ENCODE assay signal across 8 mouse cellular contexts in the genomic region with DNA sequence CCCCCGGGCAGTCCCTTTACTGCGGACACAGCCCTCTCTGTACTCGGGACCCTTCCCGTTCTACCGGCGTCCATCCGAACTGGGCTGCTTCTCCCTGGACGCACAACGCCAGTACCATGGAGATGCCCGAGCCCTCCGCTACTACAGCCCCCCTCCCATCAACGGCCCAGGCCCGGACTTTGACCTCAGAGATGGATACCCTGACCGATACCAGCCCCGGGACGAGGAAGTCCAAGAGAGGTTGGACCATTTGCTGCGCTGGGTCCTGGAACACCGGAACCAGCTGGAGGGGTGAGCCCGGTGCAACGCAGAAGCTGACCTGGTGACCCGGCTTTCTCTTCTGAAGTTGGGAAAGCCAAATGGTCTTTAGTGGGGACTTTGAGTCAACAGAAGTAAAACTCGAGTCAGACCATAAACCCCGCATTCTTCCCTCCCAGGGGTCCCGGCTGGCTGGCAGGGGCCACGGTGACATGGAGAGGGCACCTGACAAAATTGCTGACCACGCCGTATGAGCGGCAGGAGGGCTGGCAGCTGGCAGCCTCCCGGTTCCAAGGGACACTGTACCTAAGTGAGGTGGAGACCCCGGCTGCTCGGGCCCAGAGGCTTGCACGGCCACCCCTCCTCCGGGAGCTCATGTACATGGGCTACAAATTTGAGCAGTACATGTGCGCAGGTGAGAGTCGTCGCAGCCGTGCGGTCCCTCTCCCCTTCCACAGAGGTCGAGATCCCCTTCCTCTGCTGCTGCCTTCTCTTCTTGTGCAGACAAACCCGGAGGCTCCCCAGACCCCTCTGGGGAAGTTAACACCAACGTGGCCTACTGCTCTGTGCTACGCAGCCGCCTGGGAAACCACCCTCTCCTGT. TPM values are rescaled to one million over a fixed set of nuclear protein-coding genes. Genes with fewer than 3 reads are reported as not detected.
A peak's percentile ranks its signal among the peaks of the same experiment; 100 is the strongest.
DNase-seq lines count a peak whose midpoint lies in the region; ATAC-seq and TF ChIP-seq lines count a peak whose summit lies in the region.

No protein-coding gene starts in this region.

- H3K27ac ChIP-seq in bone marrow, adult 2 months (ENCODE audit: control insufficient read depth, insufficient read depth, low read depth, low read length, poor library complexity): peak overlapping the region; percentile 82
- H3K27ac ChIP-seq in heart, embryonic 14.5 days (replicated peaks in 1 of 2; ENCODE audit: control insufficient read depth in 1 of 2, insufficient read depth in 1 of 2, low read depth in 2 of 2, low read length in 2 of 2): peak overlapping the region; percentile 61 to 79; a peak in 3 of 4 replicates
- 0 out of 2 replicates have a peak overlapping the region, but pooled peaks have one; percentile 45 for H3K27ac ChIP-seq in limb, embryonic 11.5 days (replicated peaks; ENCODE audit: low read depth, low read length)
- H3K27ac ChIP-seq in neural tube, embryonic 13.5 days (replicated peaks): peak overlapping the region; percentile 82

- H3K4me3 ChIP-seq in bone marrow, adult 2 months (replicated peaks; ENCODE audit: control insufficient read depth, low read depth, low read length): peak overlapping the region; percentile 88
- peak overlapping the region; percentile 87 to 97 for H3K4me3 ChIP-seq in heart, embryonic 14.5 days (ENCODE audit: control insufficient read depth in 1 of 2, insufficient read depth in 1 of 2, low read depth in 1 of 2, low read length in 2 of 2)
- peak overlapping the region; percentile 53 for H3K4me3 ChIP-seq in limb, embryonic 11.5 days (ENCODE audit: low read depth, low read length)
- H3K4me3 ChIP-seq in neural tube, embryonic 13.5 days: peak overlapping the region; percentile 84

- no peaks in the 10 kb centered on the region for H3K9me3 ChIP-seq in heart, embryonic 14.5 days (ENCODE audit: control insufficient read depth, low read length)
- H3K9me3 ChIP-seq in limb, embryonic 11.5 days (ENCODE audit: control insufficient read depth, low read length): no peaks in the 10 kb centered on the region
- no peaks in the 10 kb centered on the region for H3K9me3 ChIP-seq in neural tube, embryonic 13.5 days

- DNase-seq in kidney, adult 11 months: peak; percentile 41
- DNase-seq in kidney, adult 9 months: no peak
- peak; percentile 25 for DNase-seq in limb, embryonic 11.5 days (ENCODE audit: low spot score)
- DNase-seq in ovary, postnatal 36 days (ENCODE audit: low spot score): no peak
- no peak for DNase-seq in layer of hippocampus, adult 9-10 months (ENCODE audit: low spot score)

- no peak for ATAC-seq in heart, embryonic 14.5 days (ENCODE audit: insufficient number of reproducible peaks, insufficient read depth, low FRiP score, low read depth)
- no peak for ATAC-seq in limb, embryonic 11.5 days (ENCODE audit: insufficient number of reproducible peaks, low FRiP score, low TSS enrichment, low read depth)
- peak; percentile 6; the same call in 1 of the 2 replicates for ATAC-seq in neural tube, embryonic 13.5 days (ENCODE audit: low read depth)

- H3K4me1 ChIP-seq in bone marrow, adult 2 months (ENCODE audit: control insufficient read depth, insufficient read depth, low read length): peaks cover 4% of the 10 kb centered on the region; the same call in 1 of the 2 replicates
- H3K4me1 ChIP-seq in heart, embryonic 14.5 days (ENCODE audit: control insufficient read depth in 2 of 2, insufficient read depth in 2 of 2, low read length in 2 of 2): peaks cover 7 to 17% of the 10 kb centered on the region in 2 experiments
- peaks cover 16% of the 10 kb centered on the region for H3K4me1 ChIP-seq in limb, embryonic 11.5 days (ENCODE audit: control insufficient read depth, insufficient read depth, low read length)
- peaks cover 30% of the 10 kb centered on the region for H3K4me1 ChIP-seq in neural tube, embryonic 13.5 days (replicated peaks)

- no peaks in the 10 kb centered on the region for H3K27me3 ChIP-seq in heart, embryonic 14.5 days (ENCODE audit: control insufficient read depth, insufficient read depth, low read length)
- no peaks in the 10 kb centered on the region for H3K27me3 ChIP-seq in limb, embryonic 11.5 days (ENCODE audit: control insufficient read depth, insufficient read depth, low read length)
- no peaks in the 10 kb centered on the region for H3K27me3 ChIP-seq in neural tube, embryonic 13.5 days

- peak overlapping the region; percentile 97 for H3K4me2 ChIP-seq in heart, embryonic 14.5 days (ENCODE audit: low read length)
- H3K4me2 ChIP-seq in limb, embryonic 11.5 days (ENCODE audit: low read depth, severe bottlenecking): peak overlapping the region; percentile 98
- H3K4me2 ChIP-seq in neural tube, embryonic 13.5 days: peak overlapping the region; percentile 100

- peaks cover 53% of the 10 kb centered on the region for H3K36me3 ChIP-seq in heart, embryonic 14.5 days (ENCODE audit: control insufficient read depth, insufficient read depth, low read length)
- peaks cover 26% of the 10 kb centered on the region for H3K36me3 ChIP-seq in limb, embryonic 11.5 days (ENCODE audit: control insufficient read depth, insufficient read depth, low read length)
- H3K36me3 ChIP-seq in neural tube, embryonic 13.5 days: peaks cover 67% of the 10 kb centered on the region

- peak overlapping the region; percentile 88 for H3K9ac ChIP-seq in heart, embryonic 14.5 days (ENCODE audit: low read length)
- H3K9ac ChIP-seq in limb, embryonic 11.5 days (ENCODE audit: low read length): peak overlapping the region; percentile 55
- peak overlapping the region; percentile 77 for H3K9ac ChIP-seq in neural tube, embryonic 13.5 days

- 44% methylated on average over 43 of the region's 43 CpGs for WGBS in bone marrow, adult 2 months
- 38% methylated on average over 41 of the region's 43 CpGs for WGBS in heart, embryonic 14.5 days
- 41% methylated on average over 39 of the region's 43 CpGs for WGBS in limb, embryonic 11.5 days
- WGBS in neural tube, embryonic 13.5 days: 34% methylated on average over 42 of the region's 43 CpGs

- TF ChIP-seq POLR2A in bone marrow, adult 2 months (IDR thresholded peaks at IDR 0.05; ENCODE audit: borderline replicate concordance, control insufficient read depth, low read depth, low read length): 0 out of 2 replicates have a peak, but pooled peaks have one; percentile 16

- TF ChIP-seq CTCF in bone marrow, adult 2 months (IDR thresholded peaks at IDR 0.05; ENCODE audit: control insufficient read depth, insufficient read depth, low read length): no peak

RNA-seq across cellular contexts. Expression of a gene that starts 0.9 kb away (rescaled TPM):
- 52.4 and 73.3 TPM in 2 replicates for polyA plus RNA-seq in bone marrow, adult 2 months (2011; ENCODE audit: insufficient read depth, insufficient read length, low replicate concordance, missing spikeins)
- polyA plus RNA-seq in heart, embryonic 14.5 days (2014; fragmentation: Nextera tagmentation; extraction: Ambion mirVana): 26.6 and 33.1 TPM in 2 replicates
- polyA plus RNA-seq in limb, embryonic 11.5 days (2014; fragmentation: Nextera tagmentation; extraction: Ambion mirVana): 72.4 and 74.6 TPM in 2 replicates
- 63.0 and 63.2 TPM in 2 replicates for polyA plus RNA-seq in neural tube, embryonic 13.5 days (2015; fragmentation: Nextera tagmentation; extraction: Ambion mirVana)

RNA-seq across cellular contexts. Expression of a gene that starts 0.9 kb away (rescaled TPM):
- 44.0 and 63.6 TPM in 2 replicates for polyA plus RNA-seq in bone marrow, adult 2 months (2011; ENCODE audit: insufficient read depth, insufficient read length, low replicate concordance, missing spikeins)
- 17.1 and 18.4 TPM in 2 replicates for polyA plus RNA-seq in heart, embryonic 14.5 days (2014; fragmentation: Nextera tagmentation; extraction: Ambion mirVana)
- 20.5 and 21.2 TPM in 2 replicates for polyA plus RNA-seq in limb, embryonic 11.5 days (2014; fragmentation: Nextera tagmentation; extraction: Ambion mirVana)
- 31.6 and 34.2 TPM in 2 replicates for polyA plus RNA-seq in neural tube, embryonic 13.5 days (2015; fragmentation: Nextera tagmentation; extraction: Ambion mirVana)

RNA-seq across cellular contexts. Expression of a gene that starts 12.3 kb away (rescaled TPM):
- 31.0 and 67.7 TPM in 2 replicates for polyA plus RNA-seq in bone marrow, adult 2 months (2011; ENCODE audit: insufficient read depth, insufficient read length, low replicate concordance, missing spikeins)
- 22.4 and 23.0 TPM in 2 replicates for polyA plus RNA-seq in heart, embryonic 14.5 days (2014; fragmentation: Nextera tagmentation; extraction: Ambion mirVana)
- polyA plus RNA-seq in limb, embryonic 11.5 days (2014; fragmentation: Nextera tagmentation; extraction: Ambion mirVana): 43.2 and 49.0 TPM in 2 replicates
- 49.7 and 57.1 TPM in 2 replicates for polyA plus RNA-seq in neural tube, embryonic 13.5 days (2015; fragmentation: Nextera tagmentation; extraction: Ambion mirVana)

RNA-seq across cellular contexts. Expression of a gene that starts 12.5 kb away (rescaled TPM):
- polyA plus RNA-seq in bone marrow, adult 2 months (2011; ENCODE audit: insufficient read depth, insufficient read length, low replicate concordance, missing spikeins): 13.1 and 42.2 TPM in 2 replicates
- polyA plus RNA-seq in heart, embryonic 14.5 days (2014; fragmentation: Nextera tagmentation; extraction: Ambion mirVana): 65.7 and 65.8 TPM in 2 replicates
- 152 TPM in 2 replicates for polyA plus RNA-seq in limb, embryonic 11.5 days (2014; fragmentation: Nextera tagmentation; extraction: Ambion mirVana)
- 81.6 and 90.5 TPM in 2 replicates for polyA plus RNA-seq in neural tube, embryonic 13.5 days (2015; fragmentation: Nextera tagmentation; extraction: Ambion mirVana)

RNA-seq across cellular contexts. Expression of a gene that starts 24.6 kb away (rescaled TPM):
- polyA plus RNA-seq in bone marrow, adult 2 months (2011; ENCODE audit: insufficient read depth, insufficient read length, low replicate concordance, missing spikeins): 8.4 and 14.5 TPM in 2 replicates
- polyA plus RNA-seq in heart, embryonic 14.5 days (2014; fragmentation: Nextera tagmentation; extraction: Ambion mirVana): 1.2 and 2.7 TPM in 2 replicates
- polyA plus RNA-seq in limb, embryonic 11.5 days (2014; fragmentation: Nextera tagmentation; extraction: Ambion mirVana): 1.6 and 2.6 TPM in 2 replicates
- 1.8 and 2.9 TPM in 2 replicates for polyA plus RNA-seq in neural tube, embryonic 13.5 days (2015; fragmentation: Nextera tagmentation; extraction: Ambion mirVana)

Comparison
In these comparisons a context has a peak if more than half of its experiments do, and no peak if none do; other contexts are left out.
1. DNase-seq: peak in kidney, adult 11 months (single experiment) and limb, embryonic 11.5 days (single experiment); none in kidney, adult 9 months (single experiment), ovary, postnatal 36 days (single experiment) and layer of hippocampus, adult 9-10 months (single experiment).
2. Peak in every context shown above with its lines, with median percentiles within 50 percentile points of each other: H3K27ac ChIP-seq, H3K4me3 ChIP-seq, H3K4me2 ChIP-seq and H3K9ac ChIP-seq.